Mouse (Mus musculus): ENCODE data around the gene Zfp97.
"Not testable (repeated sequence)": the region's sequence is repeated elsewhere in the genome, so short reads cannot be mapped to it uniquely, and the experiment has no call there.

The Zfp97 gene

GRCm38 (mm10) chr17:17120830-17121502, at the start of gene Zfp97:
TSS of gene Zfp97 (plus strand) at chr17:17121415.
- DNase-seq, result not testable (repeated sequence)

GRCm38 (mm10) chr17:17178757-17179413, 57.7 kb downstream of the Zfp97 start:
- DNase-seq, result not testable (repeated sequence)

GRCm38 (mm10) chr17:17194761-17195160, 73.5 kb downstream of the Zfp97 start:
- DNase-seq, result not testable (repeated sequence)

GRCm38 (mm10) chr17:17195178-17195577, 74.0 kb downstream of the Zfp97 start:
- no peak for DNase-seq

- not testable (repeated sequence) for DNase-seq
These were observed 74.9 kb downstream of the Zfp97 start for GRCm38 (mm10) chr17:17196111-17196510.
